Mouse (Mus musculus) limb, embryonic 11.5 days (tissue): ENCODE results near the gene Igf2. TPM values are rescaled to one million over a fixed set of nuclear protein-coding genes. Genes with fewer than 3 reads are reported as not detected.

Experiments used
- ATAC-seq: fragments of 200-750 bp; cut with Nextera tagmentation; 2 replicates; pipeline ENCODE4 v1.8.0; 2017; ENCODE audit warnings: low read depth; ENCODE audit not compliant: insufficient number of reproducible peaks, low FRiP score, low TSS enrichment
- DNase-seq: peaks from one replicate; pipeline ENCODE4 v3.0.0-alpha.2; 2015; ENCODE audit warnings: low spot score
- H3K27ac ChIP-seq: fragments of 300-500 bp; sonication (generic); replicated peaks from 2 replicates; pipeline ENCODE4 v1.5.1; 2014; ENCODE audit warnings: low read depth, mild to moderate bottlenecking, low read length
- H3K27me3 ChIP-seq: fragments of 300-500 bp; sonication (generic); 2 replicates; pipeline ENCODE4 v1.6.1; 2014; ENCODE audit warnings: mild to moderate bottlenecking, low read length, mixed read lengths; ENCODE audit not compliant: control insufficient read depth, insufficient read depth
- H3K36me3 ChIP-seq: fragments of 300-500 bp; sonication (generic); 2 replicates; pipeline ENCODE4 v1.6.1; 2014; ENCODE audit warnings: mild to moderate bottlenecking, low read length, moderate library complexity, mixed read lengths; ENCODE audit not compliant: control insufficient read depth, insufficient read depth
- H3K4me1 ChIP-seq: fragments of 300-500 bp; sonication (generic); 2 replicates; pipeline ENCODE4 v1.6.1; 2014; ENCODE audit warnings: low read length, mixed read lengths; ENCODE audit not compliant: control insufficient read depth, insufficient read depth
- H3K4me2 ChIP-seq: fragments of 300-500 bp; sonication (generic); 2 replicates; pipeline ENCODE4 v1.6.1; 2014; ENCODE audit warnings: low read depth, mild to moderate bottlenecking, moderate library complexity; ENCODE audit not compliant: severe bottlenecking
- H3K4me3 ChIP-seq: fragments of 300-500 bp; sonication (generic); 2 replicates; pipeline ENCODE4 v1.5.1; 2014; ENCODE audit warnings: low read depth, low read length
- H3K9ac ChIP-seq: fragments of 300-500 bp; sonication (generic); 2 replicates; pipeline ENCODE4 v1.6.1; 2014; ENCODE audit warnings: mild to moderate bottlenecking, low read length
- H3K9me3 ChIP-seq: fragments of 300-500 bp; sonication (generic); 2 replicates; pipeline ENCODE4 v1.6.1; 2016; ENCODE audit warnings: low read length; ENCODE audit not compliant: control insufficient read depth
- WGBS: fragments of 180-500 bp; shearing (Covaris S2); extraction: QIAGEN DNeasy Blood & Tissue Kit; methylation state at CpG from one replicate; pipeline ENCODE4 v1.1.7; 2014; 5-methylcytosine and 5-hydroxymethylcytosine counted together
- polyA plus RNA-seq: library from polyadenylated mRNA; unstranded; fragments of >200 nt; fragmentation: Nextera tagmentation; extraction: Ambion mirVana; gene quantifications from 2 replicates; pipeline ENCODE4 v1.2.1, GENCODE M21; 2014

Igf2 gene
- polyA plus RNA-seq, result 852 and 881 TPM in 2 replicates

DNA sequence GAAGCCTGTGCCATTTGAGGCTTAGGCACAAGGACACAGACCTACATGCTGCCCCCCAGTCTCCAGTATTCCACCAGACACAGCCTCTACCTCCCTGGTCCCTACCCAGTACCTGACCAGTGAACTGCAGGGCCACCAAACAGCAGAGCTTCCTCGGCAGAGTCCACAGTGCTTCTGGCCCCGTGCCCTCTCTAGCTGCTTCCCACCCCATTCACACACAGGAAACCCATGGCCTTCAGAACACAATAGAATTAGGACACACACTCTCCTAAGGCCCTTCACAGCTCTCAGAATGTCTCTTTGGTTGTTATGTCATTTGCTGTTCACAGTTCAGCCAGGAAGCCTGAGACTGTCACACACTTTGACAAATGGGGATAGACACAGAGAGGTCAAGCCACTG is at the start of gene Igf2:
Gene Igf2 (minus strand): TSS at position 158 of the 400 bp plus-strand sequence.
- ATAC-seq (no peak), DNase-seq (peak; percentile 20)
- peaks cover 20% of the 10 kb centered on the region for H3K27me3 ChIP-seq
- no peak within 1 kb of the TSS for H3K4me3 ChIP-seq
- peaks cover 3% of the 10 kb centered on the region for H3K4me1 ChIP-seq
- WGBS, result 70% methylated on average over 2 of the region's 2 CpGs
- H3K27ac ChIP-seq, result no peak within 1 kb of the TSS
- H3K9me3 ChIP-seq, result peaks cover 17% of the 10 kb centered on the region
- no peak within 1 kb of the TSS for H3K9ac ChIP-seq
- peaks cover 8% of the 10 kb centered on the region; the same call in 1 of the 2 replicates for H3K36me3 ChIP-seq
- no peak within 1 kb of the TSS; the same call in 1 of the 2 replicates for H3K4me2 ChIP-seq

DNA sequence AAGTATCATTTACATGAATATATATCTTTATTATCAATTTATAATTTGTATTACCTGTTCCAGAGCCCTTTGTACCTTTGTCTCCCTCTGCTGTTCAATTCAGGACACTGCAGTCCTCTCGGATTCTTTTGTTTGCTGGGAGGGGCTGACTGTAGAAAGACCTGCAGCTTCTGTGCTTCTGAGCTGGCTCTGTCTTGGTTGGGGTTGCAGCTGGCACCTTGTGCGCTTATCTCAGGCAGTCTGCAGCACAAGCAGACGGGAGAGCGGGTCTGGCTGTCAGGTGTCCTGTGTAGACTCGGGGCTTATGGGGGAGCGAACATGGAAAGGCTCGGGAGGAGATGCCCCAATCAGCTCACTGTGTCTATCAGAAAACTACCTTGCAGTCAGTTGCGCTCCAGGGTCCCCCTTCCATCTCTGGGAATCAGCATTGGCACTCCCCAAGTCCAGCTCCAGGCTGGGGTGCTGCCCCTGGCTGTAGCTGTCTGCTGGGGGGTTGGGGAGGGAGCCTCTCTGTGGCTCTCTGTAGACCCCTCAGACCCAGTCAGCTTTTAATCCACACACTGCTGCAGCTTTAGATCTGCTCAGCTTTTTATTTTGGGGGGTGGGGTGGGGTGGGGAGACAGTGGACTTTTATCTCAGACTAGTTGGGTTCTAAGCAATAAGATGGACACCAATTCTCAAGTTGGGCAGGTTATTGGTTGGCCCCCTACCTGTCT is 48.3 kb upstream of the Igf2 start:
- 18% methylated on average over 8 of the region's 8 CpGs for WGBS
- Histone ChIP-seq H3K4me1 (no peaks in the 10 kb centered on the region), H3K4me3 (no peak overlapping the region), H3K36me3 (no peaks in the 10 kb centered on the region), H3K9ac (peak overlapping the region; percentile 49), H3K27me3 (no peaks in the 10 kb centered on the region), H3K4me2 (peak overlapping the region; percentile 27; the same call in 1 of the 2 replicates), H3K27ac (no peak overlapping the region), H3K9me3 (no peaks in the 10 kb centered on the region)
- ATAC-seq (no peak), DNase-seq (peak; percentile 79)

GRCm38 (mm10) chr7:142706873-142707272 is 40.3 kb upstream of the Igf2 start:
- Histone ChIP-seq H3K9ac (no peak overlapping the region), H3K27ac (no peak overlapping the region), H3K4me3 (no peak overlapping the region), H3K27me3 (no peaks in the 10 kb centered on the region), H3K4me2 (no peak overlapping the region), H3K4me1 (no peaks in the 10 kb centered on the region), H3K9me3 (no peaks in the 10 kb centered on the region), H3K36me3 (no peaks in the 10 kb centered on the region)
- no peak for ATAC-seq
- no peak for DNase-seq
- WGBS, result 77% methylated on average over 2 of the region's 2 CpGs

DNA sequence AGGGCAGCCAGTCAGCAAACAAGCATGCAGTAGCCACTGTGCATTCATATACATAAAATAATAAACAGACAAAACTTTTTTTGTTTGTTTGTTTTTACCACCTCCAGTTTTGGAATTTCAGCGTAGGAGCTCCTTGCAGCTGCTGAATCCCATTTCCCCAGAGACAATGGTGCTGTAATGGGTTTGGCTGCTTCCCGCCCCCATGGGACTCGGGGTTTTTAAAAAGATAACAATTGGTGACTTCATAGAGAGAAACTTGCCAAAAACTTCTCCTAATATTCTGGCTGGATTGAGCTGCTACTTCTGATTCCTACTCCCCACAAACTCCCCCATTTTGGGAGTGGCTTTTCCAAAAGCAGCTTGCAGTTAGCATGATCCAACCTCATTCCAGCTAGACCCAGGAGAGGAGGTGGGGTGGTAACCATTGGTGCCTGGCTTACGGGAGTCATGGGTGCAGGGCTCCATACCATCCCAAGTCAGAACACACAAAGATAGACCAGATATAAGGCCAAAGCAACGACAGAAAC is 32.8 kb upstream of the Igf2 start:
- WGBS, result 71% methylated on average over 5 of the region's 5 CpGs
- Histone ChIP-seq H3K27ac (no peak overlapping the region), H3K4me1 (no peaks in the 10 kb centered on the region), H3K4me3 (no peak overlapping the region), H3K4me2 (no peak overlapping the region), H3K36me3 (no peaks in the 10 kb centered on the region), H3K9me3 (no peaks in the 10 kb centered on the region), H3K27me3 (no peaks in the 10 kb centered on the region), H3K9ac (no peak overlapping the region)
- ATAC-seq (no peak), DNase-seq (no peak)

DNA sequence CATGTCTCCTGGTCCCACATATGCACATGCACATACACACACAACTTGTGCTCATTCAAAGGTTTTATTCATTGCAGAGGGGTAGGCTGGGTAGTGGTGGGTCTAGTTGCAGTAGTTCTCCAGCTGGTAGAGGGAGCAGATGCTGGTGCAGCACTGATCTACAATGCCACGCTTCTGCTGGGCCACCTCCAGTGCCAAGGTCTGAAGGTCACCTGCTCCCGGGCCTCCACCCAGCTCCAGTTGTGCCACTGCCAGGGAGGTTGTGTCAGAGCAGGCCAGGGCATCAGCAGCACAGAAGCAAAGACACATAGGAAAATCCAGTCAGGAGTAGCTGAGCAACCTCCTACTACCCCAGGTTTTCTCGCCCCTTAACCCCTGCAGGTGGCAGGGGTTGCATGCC is 12.0 kb upstream of the Igf2 start:
- Histone ChIP-seq H3K36me3 (no peaks in the 10 kb centered on the region), H3K27ac (no peak overlapping the region), H3K9me3 (no peaks in the 10 kb centered on the region), H3K4me1 (no peaks in the 10 kb centered on the region), H3K4me3 (no peak overlapping the region), H3K4me2 (no peak overlapping the region), H3K9ac (no peak overlapping the region), H3K27me3 (no peaks in the 10 kb centered on the region)
- WGBS, result 88% methylated on average over 3 of the region's 3 CpGs
- no peak for DNase-seq
- no peak for ATAC-seq

- no peaks in the 10 kb centered on the region for H3K27me3 ChIP-seq
- no peaks in the 10 kb centered on the region for H3K36me3 ChIP-seq
- no peak overlapping the region for H3K4me3 ChIP-seq
- ATAC-seq (no peak), DNase-seq (peak; percentile 83)
- H3K9me3 ChIP-seq, result peaks cover 3% of the 10 kb centered on the region; the same call in 1 of the 2 replicates
- H3K4me1 ChIP-seq, result no peaks in the 10 kb centered on the region
- H3K9ac ChIP-seq, result no peak overlapping the region
- no peak overlapping the region for H3K27ac ChIP-seq
- H3K4me2 ChIP-seq, result no peak overlapping the region
- 13% methylated on average over 3 of the region's 3 CpGs for WGBS
Observed at GRCm38 (mm10) chr7:142675644-142676043, 9.0 kb upstream of the Igf2 start.

DNA sequence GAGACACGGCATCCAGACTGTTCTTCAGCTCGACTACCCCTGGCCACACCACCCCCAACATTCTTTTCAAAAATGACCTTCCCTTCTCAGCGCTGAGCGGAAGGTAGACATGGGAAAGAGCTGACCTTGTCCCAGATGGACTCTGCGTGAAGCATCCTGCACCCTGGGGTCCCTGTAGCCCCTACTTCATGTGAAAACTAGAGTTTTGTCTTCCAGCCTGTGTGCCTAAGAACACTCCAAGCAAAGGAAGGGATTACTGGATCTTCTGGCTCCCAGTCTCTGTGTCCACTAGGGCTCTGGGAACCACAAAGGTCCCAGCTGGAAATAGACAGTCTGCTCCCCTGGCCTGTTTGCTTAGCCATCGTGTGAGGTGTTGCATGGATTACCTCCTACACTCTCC is 8.5 kb upstream of the Igf2 start:
- Histone ChIP-seq H3K27me3 (no peaks in the 10 kb centered on the region), H3K27ac (no peak overlapping the region), H3K9me3 (peaks cover 6% of the 10 kb centered on the region), H3K9ac (no peak overlapping the region), H3K4me3 (no peak overlapping the region), H3K4me2 (no peak overlapping the region), H3K36me3 (no peaks in the 10 kb centered on the region; the same call in 1 of the 2 replicates), H3K4me1 (no peaks in the 10 kb centered on the region)
- ATAC-seq (no peak), DNase-seq (no peak)
- WGBS, result 72% methylated on average over 6 of the region's 6 CpGs

- no peak overlapping the region for H3K9ac ChIP-seq
- H3K36me3 ChIP-seq, result peaks cover 6% of the 10 kb centered on the region; the same call in 1 of the 2 replicates
- no peak for ATAC-seq
- H3K9me3 ChIP-seq, result peaks cover 17% of the 10 kb centered on the region
- peak; percentile 72 for DNase-seq
- H3K4me2 ChIP-seq, result no peak overlapping the region
- H3K27ac ChIP-seq, result no peak overlapping the region
- no peak overlapping the region for H3K4me3 ChIP-seq
- no peaks in the 10 kb centered on the region for H3K4me1 ChIP-seq
- WGBS, result 22% methylated on average over 4 of the region's 4 CpGs
- H3K27me3 ChIP-seq, result no peaks in the 10 kb centered on the region
Observed at GRCm38 (mm10) chr7:142672120-142672519, 5.5 kb upstream of the Igf2 start.
